Mouse (Mus musculus) MEL (cell line): ENCODE data around the gene Tekt2. TPM values are rescaled to one million over a fixed set of nuclear protein-coding genes. Genes with fewer than 3 reads are reported as not detected.
A peak's percentile ranks its signal among the peaks of the same experiment; 100 is the strongest.

Source experiments
- DNase-seq: peaks from one replicate; pipeline ENCODE4 v3.0.0; 2011; ENCODE audit warnings: low read depth, low spot score
- H3K27ac ChIP-seq: 2 replicates; pipeline ENCODE4 v1.5.1; 2012; ENCODE audit warnings: low read depth, mild to moderate bottlenecking, control low read depth, low read length, moderate library complexity; ENCODE audit not compliant: control insufficient read depth
- H3K27me3 ChIP-seq, 2 experiments: fragments of 150-350 bp in 1 of 2; sonication (generic) in 1 of 2; 2 replicates each; pipeline ENCODE4 v1.6.1; 2012; ENCODE audit warnings: low read length in 2 of 2, mild to moderate bottlenecking in 2 of 2, improper control_type of control experiment in 1 of 2, moderate library complexity in 1 of 2; ENCODE audit not compliant: insufficient read depth in 2 of 2, control insufficient read depth in 1 of 2
- H3K36me3 ChIP-seq, 2 experiments: 2 replicates each; pipeline ENCODE4 v1.6.1; 2012 to 2014; ENCODE audit warnings: low read length in 2 of 2, improper control_type of control experiment in 1 of 2, inconsistent platforms in 1 of 2, mild to moderate bottlenecking in 1 of 2; ENCODE audit not compliant: insufficient read depth in 2 of 2, control insufficient read depth in 1 of 2
- H3K4me1 ChIP-seq, 2 experiments: fragments of 150-350 bp in 1 of 2; sonication (generic) in 1 of 2; 2 replicates each; pipeline ENCODE4 v1.6.1; 2012; ENCODE audit warnings: low read length in 2 of 2, improper control_type of control experiment in 1 of 2, mild to moderate bottlenecking in 1 of 2; ENCODE audit not compliant: insufficient read depth in 2 of 2, control insufficient read depth in 1 of 2
- H3K4me3 ChIP-seq, 2 experiments: fragments of 150-350 bp in 1 of 2; sonication (generic) in 1 of 2; 2 replicates each; pipeline ENCODE4 v1.5.1; 2012; ENCODE audit warnings: low read depth in 2 of 2, low read length in 2 of 2, mild to moderate bottlenecking in 2 of 2, moderate library complexity in 2 of 2, control low read depth in 1 of 2, improper control_type of control experiment in 1 of 2; ENCODE audit not compliant: control insufficient read depth in 1 of 2, insufficient read depth in 1 of 2
- H3K79me2 ChIP-seq: 2 replicates; pipeline ENCODE4 v1.6.1; 2012; ENCODE audit warnings: mild to moderate bottlenecking, low read length, moderate library complexity; ENCODE audit not compliant: control insufficient read depth, poor library complexity, insufficient read depth
- H3K9ac ChIP-seq: 2 replicates; pipeline ENCODE4 v1.6.1; 2012; ENCODE audit warnings: low read depth, mild to moderate bottlenecking, control low read depth, low read length, moderate library complexity; ENCODE audit not compliant: control insufficient read depth, poor library complexity, severe bottlenecking
- H3K9me3 ChIP-seq: fragments of 150-350 bp; sonication (generic); replicated peaks from 2 replicates; pipeline ENCODE4 v1.6.1; 2012; ENCODE audit warnings: mild to moderate bottlenecking, low read length, improper control_type of control experiment, moderate library complexity; ENCODE audit not compliant: insufficient read depth
- CHD1 ChIP-seq: IDR thresholded peaks from 2 replicates; pipeline ENCODE4 v1.6.1; 2012; ENCODE audit warnings: low read depth, mild to moderate bottlenecking, inconsistent platforms, low read length, improper control_type of control experiment
- CTCF ChIP-seq, 3 experiments: IDR thresholded peaks in 2 of 3; conservative IDR thresholded peaks in 1 of 3; 2 replicates each; pipeline ENCODE4 v1.5.1; 2011 to 2012; ENCODE audit warnings: low read length in 3 of 3, low read depth in 2 of 3, mild to moderate bottlenecking in 2 of 3, improper control_type of control experiment in 1 of 3, inconsistent platforms in 1 of 3, mixed read lengths in 1 of 3, moderate library complexity in 1 of 3; ENCODE audit not compliant: control insufficient read depth in 1 of 3, insufficient read depth in 1 of 3, poor library complexity in 1 of 3, severe bottlenecking in 1 of 3
- E2F4 ChIP-seq: IDR thresholded peaks from 2 replicates; pipeline ENCODE4 v1.6.1; 2011; ENCODE audit warnings: low read depth, low read length, improper control_type of control experiment, borderline replicate concordance
- ELF1 ChIP-seq: IDR thresholded peaks from 2 replicates; pipeline ENCODE4 v1.6.1; 2014; ENCODE audit warnings: low read depth, mild to moderate bottlenecking, inconsistent platforms, low read length, improper control_type of control experiment, moderate library complexity
- EP300 ChIP-seq, 2 experiments: IDR thresholded peaks; 2 replicates each; pipeline ENCODE4 v1.6.1; 2011; ENCODE audit warnings: improper control_type of control experiment in 2 of 2, low read length in 2 of 2, low read depth in 1 of 2, mild to moderate bottlenecking in 1 of 2
- ETS1 ChIP-seq: IDR thresholded peaks from 2 replicates; pipeline ENCODE4 v1.6.1; 2012; ENCODE audit warnings: low read depth, mild to moderate bottlenecking, inconsistent platforms, low read length, improper control_type of control experiment, moderate library complexity
- GABPA ChIP-seq: IDR thresholded peaks from 2 replicates; pipeline ENCODE4 v1.6.1; 2012; ENCODE audit warnings: low read depth, mild to moderate bottlenecking, inconsistent platforms, low read length, improper control_type of control experiment, moderate library complexity
- GATA1 ChIP-seq: IDR thresholded peaks from 2 replicates; pipeline ENCODE4 v1.6.1; 2011; ENCODE audit warnings: low read depth, low read length, improper control_type of control experiment
- HCFC1 ChIP-seq: IDR thresholded peaks from 2 replicates; pipeline ENCODE4 v1.6.1; 2012; ENCODE audit warnings: low read depth, mild to moderate bottlenecking, inconsistent platforms, low read length, improper control_type of control experiment, moderate library complexity
- JUND ChIP-seq: IDR thresholded peaks from 2 replicates; pipeline ENCODE4 v1.6.1; 2011; ENCODE audit warnings: low read depth, mild to moderate bottlenecking, improper control_type of control experiment, low read length
- MAX ChIP-seq: IDR thresholded peaks from 2 replicates; pipeline ENCODE4 v1.6.1; 2011; ENCODE audit warnings: low read length, improper control_type of control experiment
- MAZ ChIP-seq: IDR thresholded peaks from 2 replicates; pipeline ENCODE4 v1.6.1; 2012; ENCODE audit warnings: low read depth, mild to moderate bottlenecking, inconsistent platforms, low read length, improper control_type of control experiment
- MXI1 ChIP-seq: IDR thresholded peaks from 2 replicates; pipeline ENCODE4 v1.6.1; 2011; ENCODE audit warnings: mild to moderate bottlenecking, low read depth, low read length, improper control_type of control experiment
- MYB ChIP-seq: IDR thresholded peaks from 2 replicates; pipeline ENCODE4 v1.6.1; 2011; ENCODE audit warnings: mild to moderate bottlenecking, low read depth, low read length, improper control_type of control experiment
- NRF1 ChIP-seq: IDR thresholded peaks from 2 replicates; pipeline ENCODE4 v1.6.1; 2014; ENCODE audit warnings: low read depth, mild to moderate bottlenecking, inconsistent platforms, low read length, improper control_type of control experiment, moderate library complexity; ENCODE audit not compliant: poor library complexity, insufficient read depth, severe bottlenecking
- POLR2A ChIP-seq, 2 experiments: IDR thresholded peaks; 2 replicates each; pipeline ENCODE4 v1.6.1; 2011 to 2012; ENCODE audit warnings: low read length in 2 of 2, mild to moderate bottlenecking in 2 of 2, control low read depth in 1 of 2, improper control_type of control experiment in 1 of 2, low read depth in 1 of 2, moderate library complexity in 1 of 2; ENCODE audit not compliant: control insufficient read depth in 1 of 2, insufficient read depth in 1 of 2, poor library complexity in 1 of 2
- POLR2AphosphoS2 ChIP-seq: IDR thresholded peaks from 2 replicates; pipeline ENCODE4 v1.6.1; 2011; ENCODE audit warnings: low read length, improper control_type of control experiment
- RAD21 ChIP-seq: IDR thresholded peaks from 2 replicates; pipeline ENCODE4 v1.6.1; 2011; ENCODE audit warnings: mild to moderate bottlenecking, low read depth, low read length, improper control_type of control experiment
- RCOR1 ChIP-seq: IDR thresholded peaks from 2 replicates; pipeline ENCODE4 v1.6.1; 2012; ENCODE audit warnings: low read depth, mild to moderate bottlenecking, inconsistent platforms, low read length, improper control_type of control experiment
- SIN3A ChIP-seq: IDR thresholded peaks from 2 replicates; pipeline ENCODE4 v1.6.1; 2012; ENCODE audit warnings: low read length, improper control_type of control experiment, inconsistent platforms
- SMC3 ChIP-seq: IDR thresholded peaks from 2 replicates; pipeline ENCODE4 v1.6.1; 2011; ENCODE audit warnings: low read depth, low read length, improper control_type of control experiment
- TAL1 ChIP-seq: IDR thresholded peaks from 2 replicates; pipeline ENCODE4 v1.6.1; 2012; ENCODE audit warnings: mild to moderate bottlenecking, inconsistent platforms, low read length, moderate library complexity, mixed read lengths
- TBP ChIP-seq: IDR thresholded peaks from 2 replicates; pipeline ENCODE4 v1.8.0; 2011; ENCODE audit warnings: low read depth, low read length, improper control_type of control experiment
- USF1 ChIP-seq: IDR thresholded peaks from 2 replicates; pipeline ENCODE4 v1.6.1; 2014; ENCODE audit warnings: low read depth, mild to moderate bottlenecking, inconsistent platforms, low read length, improper control_type of control experiment, moderate library complexity
- USF2 ChIP-seq, 2 experiments: IDR thresholded peaks; 2 replicates each; pipeline ENCODE4 v1.6.1; 2011 to 2012; ENCODE audit warnings: improper control_type of control experiment in 2 of 2, low read length in 2 of 2, borderline replicate concordance in 1 of 2, inconsistent platforms in 1 of 2, low read depth in 1 of 2, mild to moderate bottlenecking in 1 of 2; ENCODE audit not compliant: insufficient read depth in 1 of 2
- ZC3H11A ChIP-seq: IDR thresholded peaks from 2 replicates; pipeline ENCODE4 v1.6.1; 2012; ENCODE audit warnings: low read depth, mild to moderate bottlenecking, inconsistent platforms, low read length, improper control_type of control experiment
- ZMIZ1 ChIP-seq: IDR thresholded peaks from 2 replicates; pipeline ENCODE4 v1.6.1; 2012; ENCODE audit warnings: low read depth, mild to moderate bottlenecking, inconsistent platforms, low read length, improper control_type of control experiment, moderate library complexity
- polyA plus RNA-seq, 2 experiments: library from polyadenylated mRNA; stranded (reverse) in 1 of 2; unstranded in 1 of 2; fragments of >175 nt in 1 of 2; fragments of >200 nt in 1 of 2; gene quantifications; 2 replicates each; pipeline versions ENCODE4 v1.2.1 to v1.2.4; 2012; ENCODE audit warnings: low replicate concordance in 2 of 2, low read depth in 1 of 2; ENCODE audit not compliant: insufficient read length in 2 of 2, insufficient read depth in 1 of 2, missing spikeins in 1 of 2
- total RNA-seq: library from RNA; depleted of rRNA; stranded (reverse); fragments of 300-350 nt; gene quantifications from 2 replicates; pipeline ENCODE4 v1.2.3, GENCODE M21; 2012

Tekt2 gene
- total and polyA plus RNA-seq, 3 experiments = 0.25 TPM; not detected in 2

GRCm38 (mm10) chr4:126321854-126322511 lies 3.5 kb downstream of the Tekt2 start:
- DNase-seq = no peak
- TF ChIP-seq ZC3H11A (no peak), NRF1 (no peak), MYB (no peak), TAL1 (no peak), ELF1 (no peak), SMC3 (no peak), HCFC1 (no peak), MXI1 (no peak), POLR2AphosphoS2 (no peak)
- TF ChIP-seq, all 39 proteins: peak for 0
- H3K4me3 ChIP-seq = peak overlapping the region in 1 of 2 experiments; percentile 14; a peak in 1 of 4 replicates
- peaks cover 14% of the 10 kb centered on the region for H3K79me2 ChIP-seq
- no peaks in the 10 kb centered on the region for H3K27me3 ChIP-seq
- no peak overlapping the region for H3K9ac ChIP-seq
- H3K9me3 ChIP-seq = no peaks in the 10 kb centered on the region
- peaks cover 3 to 6% of the 10 kb centered on the region in 2 experiments; a peak in 1 of 4 replicates for H3K4me1 ChIP-seq
- no peak overlapping the region for H3K27ac ChIP-seq
- peaks cover 0 to 4% of the 10 kb centered on the region in 2 experiments; a peak in 2 of 4 replicates for H3K36me3 ChIP-seq

GRCm38 (mm10) chr4:126321111-126321853 lies 4.2 kb downstream of the Tekt2 start, which contains the start of gene Adprhl2:
Gene Adprhl2 (minus strand): TSS chr4:126321703.
- Histone ChIP-seq H3K9ac (peak within 1 kb of the TSS; percentile 89), H3K27ac (peak within 1 kb of the TSS; percentile 52), H3K9me3 (no peaks in the 10 kb centered on the region), H3K27me3 (no peaks in the 10 kb centered on the region), H3K4me3 (peak within 1 kb of the TSS; percentile 67 to 89), H3K79me2 (peaks cover 14% of the 10 kb centered on the region), H3K36me3 (peaks cover 0 to 4% of the 10 kb centered on the region in 2 experiments; a peak in 2 of 4 replicates), H3K4me1 (peaks cover 3 to 6% of the 10 kb centered on the region in 2 experiments; a peak in 1 of 4 replicates)
- DNase-seq = peak; percentile 98
- TF ChIP-seq GABPA (peak; percentile 83; the same call in 1 of the 2 replicates), USF2 (IDR thresholded peaks at IDR 0.05; ENCODE audit: borderline replicate concordance in 1 of 2, insufficient read depth in 1 of 2, low read depth in 1 of 2, low read length in 2 of 2) (no peak), RAD21 (peak; percentile 28; the same call in 1 of the 2 replicates), POLR2A (IDR thresholded peaks at IDR 0.05; ENCODE audit: control insufficient read depth in 1 of 2, insufficient read depth in 1 of 2, low read depth in 1 of 2, low read length in 2 of 2, poor library complexity in 1 of 2) (peak; percentile 72 to 92; a peak in 3 of 4 replicates), ETS1 (peak; percentile 13; the same call in 1 of the 2 replicates), CHD1 (no peak), RCOR1 (no peak), E2F4 (no peak), JUND (0 out of 2 replicates have a peak, but pooled peaks have one; percentile 23), TAL1 (no peak), TBP (peak; percentile 63; the same call in 1 of the 2 replicates), ZC3H11A (no peak), GATA1 (no peak), SMC3 (peak; percentile 70), ZMIZ1 (no peak), HCFC1 (peak; percentile 91), MXI1 (peak; percentile 58; the same call in 1 of the 2 replicates), USF1 (no peak), EP300 (IDR thresholded peaks at IDR 0.05; ENCODE audit: low read depth in 1 of 2, low read length in 2 of 2) (peak in 1 of 2 experiments; percentile 56; a peak in 1 of 4 replicates), CTCF (IDR thresholded peaks at IDR 0.05 in 2 of 3, conservative IDR thresholded peaks at IDR 0.05 in 1 of 3; ENCODE audit: control insufficient read depth in 1 of 3, insufficient read depth in 1 of 3, low read depth in 2 of 3, low read length in 3 of 3, poor library complexity in 1 of 3, severe bottlenecking in 1 of 3) (peak; percentile 83 to 100 (median 100)), MAZ (peak; percentile 16; the same call in 1 of the 2 replicates), POLR2AphosphoS2 (0 out of 2 replicates have a peak, but pooled peaks have one; percentile 37), MAX (peak; percentile 59; the same call in 1 of the 2 replicates), ELF1 (peak; percentile 93), SIN3A (peak; percentile 79)
